Mouse (Mus musculus) embryonic facial prominence, embryonic 13.5 days (tissue): ENCODE data around the gene Tcf25. TPM values are rescaled to one million over a fixed set of nuclear protein-coding genes. Genes with fewer than 3 reads are reported as not detected.

Source experiments
- ATAC-seq: fragments of 200-750 bp; cut with Nextera tagmentation; 2 replicates; pipeline ENCODE4 v1.8.0; 2017; ENCODE audit warnings: low read depth; ENCODE audit not compliant: insufficient number of reproducible peaks, insufficient read depth, low FRiP score, low TSS enrichment
- H3K27ac ChIP-seq: fragments of 300-500 bp; sonication (generic); 2 replicates; pipeline ENCODE4 v1.5.1; 2015; ENCODE audit warnings: moderate library complexity, mild to moderate bottlenecking, inconsistent platforms
- H3K27me3 ChIP-seq: fragments of 300-500 bp; sonication (generic); 2 replicates; pipeline ENCODE4 v1.6.1; 2015; ENCODE audit warnings: mild to moderate bottlenecking, inconsistent platforms
- H3K36me3 ChIP-seq: fragments of 300-500 bp; sonication (generic); 2 replicates; pipeline ENCODE4 v1.6.1; 2015; ENCODE audit warnings: mild to moderate bottlenecking, inconsistent platforms
- H3K4me1 ChIP-seq: fragments of 300-500 bp; sonication (generic); 2 replicates; pipeline ENCODE4 v1.6.1; 2015; ENCODE audit warnings: inconsistent platforms
- H3K4me2 ChIP-seq: fragments of 300-500 bp; sonication (generic); 2 replicates; pipeline ENCODE4 v1.6.1; 2015; ENCODE audit warnings: moderate library complexity, mild to moderate bottlenecking, inconsistent platforms
- H3K4me3 ChIP-seq: fragments of 300-500 bp; sonication (generic); 2 replicates; pipeline ENCODE4 v1.5.1; 2015; ENCODE audit warnings: mild to moderate bottlenecking, inconsistent platforms
- H3K9ac ChIP-seq: fragments of 300-500 bp; sonication (generic); 2 replicates; pipeline ENCODE4 v1.6.1; 2015; ENCODE audit warnings: mild to moderate bottlenecking, inconsistent platforms
- H3K9me3 ChIP-seq: fragments of 300-500 bp; sonication (generic); 2 replicates; pipeline ENCODE4 v1.6.1; 2016; ENCODE audit warnings: inconsistent platforms
- WGBS: fragments of 180-500 bp; shearing (Covaris S2); methylation state at CpG from one replicate; pipeline ENCODE4 v1.1.7; 2015; ENCODE audit warnings: mixed read lengths; 5-methylcytosine and 5-hydroxymethylcytosine counted together
- polyA plus RNA-seq: library from polyadenylated mRNA; unstranded; fragments of >200 nt; fragmentation: Nextera tagmentation; extraction: Ambion mirVana; gene quantifications from 2 replicates; pipeline ENCODE4 v1.2.1, GENCODE M21; 2015

Tcf25 gene
- polyA plus RNA-seq, 1 experiment from 2014 or later = 162 TPM

DNA sequence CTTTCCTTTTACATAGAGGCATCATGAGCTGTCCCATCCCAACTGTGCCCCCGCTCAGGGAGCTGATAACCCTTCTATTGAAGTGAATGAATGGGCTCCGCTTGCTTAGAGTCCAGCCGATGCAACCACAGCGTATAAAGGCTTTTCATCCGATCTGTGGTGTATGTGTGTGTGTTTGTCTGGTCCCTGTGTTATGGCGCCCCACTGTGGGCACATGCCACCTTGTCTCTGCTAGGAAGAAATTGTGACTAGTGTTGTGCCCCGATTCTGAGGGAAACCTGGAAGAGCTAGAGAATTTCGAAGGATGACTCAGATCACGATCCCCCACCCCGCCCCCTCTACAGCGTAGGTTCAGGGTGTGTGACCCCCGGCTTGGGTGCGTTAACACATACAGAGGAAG, 20.8 kb upstream of the Tcf25 start:
- Histone ChIP-seq H3K4me3 (no peak overlapping the region), H3K36me3 (no peaks in the 10 kb centered on the region), H3K27me3 (no peaks in the 10 kb centered on the region; the same call in 1 of the 2 replicates), H3K27ac (no peak overlapping the region), H3K9me3 (no peaks in the 10 kb centered on the region), H3K9ac (no peak overlapping the region), H3K4me1 (peaks cover 20% of the 10 kb centered on the region), H3K4me2 (no peak overlapping the region)
- 55% methylated on average over 13 of the region's 13 CpGs for WGBS
- ATAC-seq = no peak

DNA sequence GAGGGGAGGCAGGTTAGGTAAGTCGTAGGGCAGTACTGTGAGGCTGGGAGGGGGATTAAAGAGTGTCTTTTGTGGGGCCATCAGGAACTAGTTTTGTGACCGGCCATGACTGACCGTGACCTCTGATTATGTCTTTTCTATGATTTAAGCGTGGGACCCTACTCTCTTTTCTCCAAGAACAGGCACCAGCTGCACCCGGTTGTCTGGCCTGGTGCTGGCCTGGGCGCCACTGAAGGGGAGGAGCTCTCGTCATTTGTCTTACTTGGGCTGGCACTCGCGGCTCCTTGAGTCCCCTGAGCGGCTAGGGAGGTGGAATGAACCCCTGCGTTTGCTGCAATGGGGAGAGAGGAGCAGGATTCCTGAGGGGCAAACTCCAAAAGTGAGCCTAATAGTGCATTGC, 20.3 kb upstream of the Tcf25 start:
- ATAC-seq = no peak

GRCm38 (mm10) chr8:123361082-123361739, 12.3 kb upstream of the Tcf25 start:
- Histone ChIP-seq H3K4me1 (no peaks in the 10 kb centered on the region), H3K9me3 (no peaks in the 10 kb centered on the region), H3K36me3 (no peaks in the 10 kb centered on the region), H3K4me2 (no peak overlapping the region), H3K27ac (no peak overlapping the region), H3K4me3 (no peak overlapping the region), H3K9ac (peak overlapping the region; percentile 33; the same call in 1 of the 2 replicates), H3K27me3 (no peaks in the 10 kb centered on the region)
- WGBS = 39% methylated on average over 12 of the region's 12 CpGs
- 0 out of 2 replicates have a peak, but pooled peaks have one; percentile 20 for ATAC-seq

More for the DNA sequence above, 20.3 kb upstream of the Tcf25 start:
- Histone ChIP-seq H3K4me2 (no peak overlapping the region), H3K4me3 (no peak overlapping the region), H3K4me1 (peaks cover 16% of the 10 kb centered on the region), H3K36me3 (no peaks in the 10 kb centered on the region), H3K27me3 (no peaks in the 10 kb centered on the region; the same call in 1 of the 2 replicates), H3K9me3 (no peaks in the 10 kb centered on the region), H3K9ac (no peak overlapping the region), H3K27ac (no peak overlapping the region)
- 44% methylated on average over 11 of the region's 11 CpGs for WGBS

DNA sequence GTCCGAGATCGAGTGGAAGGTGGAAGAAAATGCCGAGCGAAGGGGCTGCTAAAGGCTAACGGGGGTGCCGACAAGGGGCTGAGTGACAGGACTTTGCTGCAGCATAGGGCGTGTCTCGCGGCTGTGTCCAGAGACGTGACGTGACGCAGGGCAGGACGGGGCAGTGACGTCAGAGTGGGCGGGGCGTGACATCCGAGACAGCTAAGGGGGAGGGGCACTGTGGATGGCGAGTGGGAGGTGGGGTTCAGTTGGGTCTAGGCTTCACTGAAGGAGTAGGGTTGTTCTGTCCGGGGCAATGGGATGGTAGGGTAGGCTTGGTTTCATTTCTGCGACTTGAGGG, 656 bp downstream of the Tcf25 start:
- peak overlapping the region; percentile 80 for H3K4me3 ChIP-seq
- no peaks in the 10 kb centered on the region for H3K27me3 ChIP-seq
- H3K9ac ChIP-seq = peak overlapping the region; percentile 87
- H3K36me3 ChIP-seq = peaks cover 17% of the 10 kb centered on the region; the same call in 1 of the 2 replicates
- H3K27ac ChIP-seq = peak overlapping the region; percentile 96
- peaks cover 17% of the 10 kb centered on the region for H3K4me1 ChIP-seq
- 2% methylated on average over 20 of the region's 20 CpGs for WGBS
- H3K4me2 ChIP-seq = peak overlapping the region; percentile 76
- peak; percentile 62 for ATAC-seq
- H3K9me3 ChIP-seq = no peaks in the 10 kb centered on the region

DNA sequence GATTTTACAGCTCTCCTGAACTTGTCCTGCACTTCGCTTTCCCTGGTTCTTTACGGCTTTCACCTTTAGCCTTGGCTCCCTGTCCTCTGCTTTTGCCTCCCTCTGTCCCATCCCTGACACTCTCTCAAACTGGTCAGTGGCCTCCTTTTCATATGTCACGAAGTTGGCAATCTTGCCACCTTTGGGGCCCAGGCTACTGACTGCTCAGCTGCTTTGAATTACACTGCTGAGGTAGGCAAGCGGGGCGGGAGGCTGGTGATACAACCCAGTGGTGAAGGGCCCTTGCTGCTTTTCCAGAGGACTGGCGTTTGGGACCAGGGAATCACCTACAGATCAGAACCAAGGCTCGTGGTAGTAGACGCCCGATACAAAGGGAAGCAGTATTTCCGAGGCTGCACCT, 2.1 kb downstream of the Tcf25 start:
- H3K4me1 ChIP-seq = peaks cover 17% of the 10 kb centered on the region
- WGBS = 87% methylated on average over 10 of the region's 10 CpGs
- peaks cover 17% of the 10 kb centered on the region; the same call in 1 of the 2 replicates for H3K36me3 ChIP-seq
- H3K27ac ChIP-seq = no peak overlapping the region
- no peaks in the 10 kb centered on the region for H3K9me3 ChIP-seq
- no peaks in the 10 kb centered on the region for H3K27me3 ChIP-seq
- no peak overlapping the region for H3K4me2 ChIP-seq
- no peak for ATAC-seq
- H3K9ac ChIP-seq = peak overlapping the region; percentile 32; the same call in 1 of the 2 replicates
- H3K4me3 ChIP-seq = no peak overlapping the region

DNA sequence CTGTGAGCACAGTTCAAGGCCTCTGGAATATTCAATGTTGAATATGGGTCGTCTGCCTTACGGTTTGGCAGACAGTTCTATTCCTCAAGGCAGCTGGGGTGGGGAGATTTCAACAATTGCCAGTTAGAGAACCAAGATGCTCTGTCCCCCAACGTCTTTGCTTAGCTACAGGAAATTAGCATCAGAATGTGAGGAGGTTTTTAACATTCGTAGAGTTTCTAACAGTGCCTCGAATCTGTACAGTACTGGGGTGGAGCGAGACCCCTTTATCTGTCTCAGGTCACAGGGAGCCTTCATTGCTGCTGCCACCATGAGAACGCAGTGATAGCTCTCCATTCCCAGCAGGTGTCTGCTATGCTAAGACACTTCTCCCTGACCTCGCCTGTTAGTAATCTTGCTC, 2.6 kb downstream of the Tcf25 start:
- Histone ChIP-seq H3K4me3 (no peak overlapping the region), H3K4me2 (no peak overlapping the region), H3K9ac (peak overlapping the region; percentile 32; the same call in 1 of the 2 replicates), H3K27me3 (no peaks in the 10 kb centered on the region), H3K4me1 (peaks cover 17% of the 10 kb centered on the region), H3K27ac (no peak overlapping the region), H3K36me3 (peaks cover 21% of the 10 kb centered on the region), H3K9me3 (no peaks in the 10 kb centered on the region)
- ATAC-seq = no peak
- WGBS = 72% methylated on average over 8 of the region's 8 CpGs

DNA sequence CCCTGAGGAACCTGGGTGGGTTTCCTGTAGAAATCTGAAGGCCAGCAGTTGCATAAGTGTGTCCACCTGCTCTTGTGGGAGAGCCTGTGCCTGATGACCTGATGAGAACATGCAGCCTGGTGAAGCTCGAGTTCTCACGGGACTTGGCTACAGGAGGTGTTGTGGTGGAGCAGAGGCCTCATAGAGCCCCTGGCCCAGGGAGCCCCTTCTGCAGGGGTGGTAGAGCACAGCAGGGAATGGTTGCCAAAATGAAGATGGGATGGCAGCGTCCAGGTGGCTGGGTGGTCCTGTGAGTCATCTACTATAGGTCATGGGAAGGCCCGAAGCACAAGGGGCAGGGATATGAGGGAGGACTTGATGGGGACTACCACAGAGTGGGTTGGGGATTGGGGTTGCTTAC, 8.2 kb downstream of the Tcf25 start:
- 92% methylated on average over 4 of the region's 4 CpGs for whole genome bisulfite sequencing
- no peak for ATAC-seq
- Histone ChIP-seq H3K27ac (no peak overlapping the region), H3K4me2 (no peak overlapping the region), H3K4me1 (no peaks in the 10 kb centered on the region), H3K36me3 (peaks cover 70% of the 10 kb centered on the region), H3K4me3 (no peak overlapping the region), H3K9ac (no peak overlapping the region), H3K27me3 (no peaks in the 10 kb centered on the region), H3K9me3 (no peaks in the 10 kb centered on the region)

DNA sequence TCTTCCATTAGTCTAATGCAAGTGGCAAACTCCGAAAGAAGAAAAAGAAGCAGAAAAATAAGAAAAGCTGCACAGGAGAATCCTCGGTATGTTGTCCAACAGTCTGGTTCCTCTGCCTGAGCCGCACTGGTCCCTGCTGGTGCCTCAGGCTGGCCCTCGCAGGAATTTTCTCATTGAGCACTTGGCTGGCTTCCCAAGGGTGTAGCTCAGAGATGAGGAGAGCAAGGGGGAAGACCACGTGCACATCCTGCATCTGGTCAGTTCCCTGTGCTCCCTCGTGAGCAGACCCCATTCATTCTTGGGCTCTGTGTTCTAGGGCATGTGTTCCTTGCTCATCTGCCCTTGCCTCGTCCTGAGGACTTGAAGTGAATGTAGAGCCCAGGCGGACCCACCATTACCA, 9.0 kb downstream of the Tcf25 start:
- Histone ChIP-seq H3K4me3 (no peak overlapping the region), H3K27me3 (no peaks in the 10 kb centered on the region), H3K36me3 (peaks cover 73% of the 10 kb centered on the region), H3K9me3 (no peaks in the 10 kb centered on the region), H3K4me2 (no peak overlapping the region), H3K27ac (no peak overlapping the region), H3K4me1 (no peaks in the 10 kb centered on the region), H3K9ac (no peak overlapping the region)
- no peak for ATAC-seq
- 92% methylated on average over 8 of the region's 8 CpGs for WGBS

DNA sequence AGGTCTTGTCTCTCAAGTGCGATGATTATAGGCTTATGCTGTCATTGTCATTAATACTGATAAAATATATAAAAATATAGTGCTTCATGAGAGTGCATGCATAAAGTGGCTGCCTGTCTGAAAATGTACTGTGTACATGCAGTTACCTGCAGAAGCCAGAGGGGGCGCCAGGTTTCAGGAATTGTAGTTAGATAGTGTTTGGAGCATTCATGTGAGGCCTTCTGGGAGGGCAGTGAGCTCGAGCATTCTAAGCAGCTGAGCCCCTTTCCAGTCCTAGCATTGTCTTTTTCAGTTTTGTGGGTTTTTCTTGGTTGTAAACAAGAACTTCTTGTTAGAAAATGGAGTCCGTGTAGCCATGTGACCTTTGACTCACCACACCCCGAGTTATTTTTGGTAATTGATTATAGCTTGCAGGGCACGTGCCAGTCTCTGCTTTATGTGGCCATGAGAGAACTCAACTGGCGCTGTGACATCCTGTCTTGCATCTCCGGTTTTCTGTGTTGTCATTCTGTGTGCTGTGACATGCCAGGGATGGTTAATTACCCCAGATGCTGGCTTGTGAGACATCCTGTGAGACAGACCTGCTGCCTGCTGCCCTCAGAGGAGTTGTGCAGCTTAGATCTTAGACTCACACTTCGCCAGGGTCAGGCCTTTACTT, 11.5 kb downstream of the Tcf25 start:
- H3K9ac ChIP-seq = no peak overlapping the region
- H3K27ac ChIP-seq = no peak overlapping the region
- no peak for ATAC-seq
- H3K4me1 ChIP-seq = no peaks in the 10 kb centered on the region
- H3K27me3 ChIP-seq = no peaks in the 10 kb centered on the region
- no peak overlapping the region for H3K4me3 ChIP-seq
- WGBS = 62% methylated on average over 9 of the region's 9 CpGs
- peaks cover 92% of the 10 kb centered on the region for H3K36me3 ChIP-seq
- H3K4me2 ChIP-seq = no peak overlapping the region
- no peaks in the 10 kb centered on the region for H3K9me3 ChIP-seq

DNA sequence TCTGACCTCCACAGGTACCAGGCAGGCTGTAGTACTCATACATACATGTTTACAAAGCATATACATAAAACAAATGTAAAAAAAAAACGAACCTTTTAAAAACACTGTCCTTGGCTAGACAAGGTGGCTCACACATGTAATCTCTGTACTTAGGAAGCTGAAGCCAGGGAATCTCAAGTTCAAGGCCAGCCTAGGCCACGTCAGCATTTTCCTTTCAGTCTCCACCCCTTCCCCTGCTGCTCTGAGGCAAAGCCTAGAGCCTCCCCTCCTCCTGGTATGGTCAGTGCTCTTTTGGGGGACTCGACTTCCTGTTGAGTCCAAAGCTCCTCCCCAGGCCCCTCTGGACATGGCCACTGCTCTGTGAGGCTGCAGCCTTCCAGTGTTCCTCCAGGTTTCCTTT, 13.5 kb downstream of the Tcf25 start:
- Histone ChIP-seq H3K9ac (no peak overlapping the region), H3K27ac (no peak overlapping the region), H3K4me2 (no peak overlapping the region), H3K4me1 (no peaks in the 10 kb centered on the region), H3K36me3 (peaks cover 99% of the 10 kb centered on the region), H3K27me3 (no peaks in the 10 kb centered on the region), H3K9me3 (no peaks in the 10 kb centered on the region), H3K4me3 (no peak overlapping the region)
- 76% methylated on average over 3 of the region's 3 CpGs for WGBS
- no peak for ATAC-seq

DNA sequence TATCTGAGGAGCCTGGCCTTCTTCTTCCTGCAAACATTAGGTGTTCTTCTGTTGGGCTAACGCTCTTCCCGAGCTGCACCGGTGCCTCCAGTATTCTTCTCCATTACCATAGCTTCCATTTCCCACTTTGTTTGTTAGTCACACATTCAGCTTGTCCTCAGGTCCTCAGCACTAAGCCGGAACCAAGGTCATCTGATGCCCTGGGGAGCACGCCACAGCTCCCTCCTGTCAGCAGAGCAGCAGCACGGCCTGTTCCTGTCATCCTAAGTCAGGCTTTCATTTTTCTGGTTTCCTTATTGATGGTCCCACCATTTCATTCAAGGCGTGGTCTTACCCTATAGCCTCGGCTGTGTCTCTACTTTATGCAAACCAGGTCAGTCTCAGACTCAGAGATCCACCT, 14.2 kb downstream of the Tcf25 start:
- no peak overlapping the region for H3K27ac ChIP-seq
- WGBS = 91% methylated on average over 8 of the region's 8 CpGs

GRCm38 (mm10) chr8:123389026-123389425, 15.5 kb downstream of the Tcf25 start:
- no peaks in the 10 kb centered on the region for H3K4me1 ChIP-seq
- no peak overlapping the region for H3K9ac ChIP-seq
- H3K9me3 ChIP-seq = no peaks in the 10 kb centered on the region
- H3K4me2 ChIP-seq = no peak overlapping the region
- 90% methylated on average over 7 of the region's 7 CpGs for WGBS
- H3K27me3 ChIP-seq = no peaks in the 10 kb centered on the region
- H3K4me3 ChIP-seq = no peak overlapping the region
- H3K36me3 ChIP-seq = peaks cover 99% of the 10 kb centered on the region
- no peak for ATAC-seq
- no peak overlapping the region for H3K27ac ChIP-seq

More for the DNA sequence above, 14.2 kb downstream of the Tcf25 start:
- no peaks in the 10 kb centered on the region for H3K4me1 ChIP-seq
- no peak overlapping the region for H3K9ac ChIP-seq
- H3K27me3 ChIP-seq = no peaks in the 10 kb centered on the region
- no peaks in the 10 kb centered on the region for H3K9me3 ChIP-seq
- H3K4me3 ChIP-seq = no peak overlapping the region
- peaks cover 99% of the 10 kb centered on the region for H3K36me3 ChIP-seq
- H3K4me2 ChIP-seq = no peak overlapping the region
- no peak for ATAC-seq
